ENCODE assay signal across 19 mouse cellular contexts in the genomic region with DNA sequence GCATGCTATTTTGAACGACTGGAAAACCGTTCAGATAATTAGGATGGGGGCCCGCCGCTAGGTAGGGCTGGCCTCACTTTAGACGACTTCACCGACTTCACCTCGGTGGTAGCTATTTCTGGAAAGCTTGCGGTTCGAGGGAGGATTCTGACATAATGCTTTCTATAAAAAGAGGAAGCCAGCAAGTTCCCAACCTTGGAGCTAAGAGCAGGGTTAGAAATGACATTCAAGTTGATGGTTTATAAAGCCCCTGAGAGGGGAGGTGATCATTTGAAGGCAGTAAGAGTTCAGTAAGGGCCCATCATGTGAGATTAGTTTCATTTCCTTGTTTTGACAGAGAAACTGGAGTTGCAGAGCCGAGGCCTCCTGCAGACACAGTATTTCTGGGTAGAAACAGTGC.
DNase-seq lines count a peak whose midpoint lies in the region; ATAC-seq lines count a peak whose summit lies in the region.
"Had no signal": no experiment of that assay in that cellular context is flagged by ENCODE, and none has a peak within 500 bp of the region (broad histone marks: within the 10 kb centered on the region; RNA-seq: fewer than 3 reads in every experiment).

No protein-coding gene starts in this region.

- H3K4me1 ChIP-seq in embryonic facial prominence, embryonic 13.5 days, result peaks cover 8% of the 10 kb centered on the region; the same call in 1 of the 2 replicates
- H3K4me1 ChIP-seq in embryonic facial prominence, embryonic 10.5 days, result no peaks in the 10 kb centered on the region
- H3K4me1 ChIP-seq in heart, embryonic 13.5 days, result peaks cover 18% of the 10 kb centered on the region
- H3K4me1 ChIP-seq: embryonic facial prominence, embryonic 12.5 days; liver, embryonic 12.5 days; megakaryocyte, embryonic 14.5 days had no signal

- no peaks in the 10 kb centered on the region for H3K27me3 ChIP-seq in embryonic facial prominence, embryonic 13.5 days
- H3K27me3 ChIP-seq in embryonic facial prominence, embryonic 10.5 days (replicated peaks; ENCODE audit: low read depth, poor library complexity, severe bottlenecking), result no peaks in the 10 kb centered on the region
- H3K27me3 ChIP-seq in heart, embryonic 13.5 days (replicated peaks), result 0 out of 2 replicates have a peak, but pooled peaks cover 2% of the 10 kb centered on the region
- H3K27me3 ChIP-seq: embryonic facial prominence, embryonic 12.5 days; liver, embryonic 12.5 days; megakaryocyte, embryonic 14.5 days had no signal

- H3K9ac ChIP-seq in embryonic facial prominence, embryonic 13.5 days, result no peak overlapping the region
- H3K9ac ChIP-seq in heart, embryonic 13.5 days, result no peak overlapping the region
- H3K9ac ChIP-seq: embryonic facial prominence, embryonic 12.5 days; liver, embryonic 12.5 days; lung, embryonic 14.5 days had no signal

- no peak overlapping the region for H3K4me3 ChIP-seq in embryonic facial prominence, embryonic 13.5 days
- no peak overlapping the region for H3K4me3 ChIP-seq in embryonic facial prominence, embryonic 10.5 days
- H3K4me3 ChIP-seq in heart, embryonic 13.5 days, result no peak overlapping the region
- H3K4me3 ChIP-seq: embryonic facial prominence, embryonic 12.5 days; hindbrain, embryonic 10.5 days; liver, embryonic 12.5 days; megakaryocyte, embryonic 14.5 days had no signal

- H3K4me2 ChIP-seq in embryonic facial prominence, embryonic 13.5 days, result no peak overlapping the region
- H3K4me2 ChIP-seq in heart, embryonic 13.5 days, result no peak overlapping the region
- H3K4me2 ChIP-seq: embryonic facial prominence, embryonic 12.5 days; liver, embryonic 12.5 days; lung, embryonic 14.5 days had no signal

- 59% methylated on average over 10 of the region's 10 CpGs for WGBS in embryonic facial prominence, embryonic 13.5 days
- WGBS in embryonic facial prominence, embryonic 10.5 days, result 86% methylated on average over 10 of the region's 10 CpGs
- whole genome bisulfite sequencing in heart, embryonic 13.5 days, result 28% methylated on average over 10 of the region's 10 CpGs

- H3K9me3 ChIP-seq in embryonic facial prominence, embryonic 13.5 days, result no peaks in the 10 kb centered on the region
- H3K9me3 ChIP-seq in embryonic facial prominence, embryonic 10.5 days, result no peaks in the 10 kb centered on the region
- no peaks in the 10 kb centered on the region for H3K9me3 ChIP-seq in heart, embryonic 13.5 days
- H3K9me3 ChIP-seq: embryonic facial prominence, embryonic 12.5 days; hindbrain, embryonic 10.5 days; liver, embryonic 12.5 days had no signal

- DNase-seq in embryonic facial prominence, embryonic 10.5 days (ENCODE audit: low spot score), result no peak
- peak; percentile 7 for DNase-seq in lung, postnatal 36 days
- no peak for DNase-seq in lung, postnatal 25 days (ENCODE audit: low spot score)
- no peak for DNase-seq in thymus, postnatal 36 days
- no peak for DNase-seq in ovary, postnatal 36 days (ENCODE audit: low spot score)
- DNase-seq: adrenal gland, adult 2 months; cerebellum, adult 2 months; gastrocnemius, postnatal 14 days; kidney, adult 8-10 months; lung, embryonic 14.5 days; right cerebral cortex, adult 18-20 months had no signal

- no peaks in the 10 kb centered on the region for H3K36me3 ChIP-seq in embryonic facial prominence, embryonic 13.5 days
- H3K36me3 ChIP-seq in embryonic facial prominence, embryonic 10.5 days (replicated peaks), result no peaks in the 10 kb centered on the region
- H3K36me3 ChIP-seq in heart, embryonic 13.5 days, result no peaks in the 10 kb centered on the region
- H3K36me3 ChIP-seq: embryonic facial prominence, embryonic 12.5 days; hindbrain, embryonic 10.5 days; liver, embryonic 12.5 days had no signal

- peak overlapping the region; percentile 13; the same call in 1 of the 2 replicates for H3K27ac ChIP-seq in embryonic facial prominence, embryonic 13.5 days
- H3K27ac ChIP-seq in embryonic facial prominence, embryonic 10.5 days (replicated peaks), result no peak overlapping the region
- H3K27ac ChIP-seq in heart, embryonic 13.5 days (replicated peaks), result peak overlapping the region; percentile 51; the same call in 1 of the 2 replicates
- H3K27ac ChIP-seq: embryonic facial prominence, embryonic 12.5 days; hindbrain, embryonic 10.5 days; liver, embryonic 12.5 days had no signal

- no peak for ATAC-seq in embryonic facial prominence, embryonic 13.5 days (ENCODE audit: insufficient number of reproducible peaks, insufficient read depth, low FRiP score, low TSS enrichment, low read depth)
- no peak for ATAC-seq in heart, embryonic 13.5 days (ENCODE audit: extremely low read depth, insufficient number of reproducible peaks, low FRiP score, low TSS enrichment)
- ATAC-seq in megakaryocyte progenitor cell, adult 5-6 weeks (replicated peaks; ENCODE audit: poor library complexity), result peak; percentile 76
- ATAC-seq: inflammation-experienced regulatory T-cells, adult 6 months had no signal
